Mouse (Mus musculus) embryonic facial prominence, embryonic 14.5 days (tissue): ENCODE data around the gene Fga. TPM values are rescaled to one million over a fixed set of nuclear protein-coding genes. Genes with fewer than 3 reads are reported as not detected.
A peak's percentile ranks its signal among the peaks of the same experiment; 100 is the strongest.

Experiments
- ATAC-seq: fragments of 200-750 bp; cut with Nextera tagmentation; 2 replicates; pipeline ENCODE4 v1.8.0; 2017; ENCODE audit warnings: low read depth, moderate number of reproducible peaks, moderate TSS enrichment
- DNase-seq: peaks from one replicate; pipeline ENCODE4 v3.0.0-alpha.2; 2015; ENCODE audit warnings: low spot score
- H3K27ac ChIP-seq: fragments of 300-500 bp; sonication (generic); replicated peaks from 2 replicates; pipeline ENCODE4 v1.5.1; 2014; ENCODE audit warnings: low read depth, mild to moderate bottlenecking, low read length, moderate library complexity
- H3K27me3 ChIP-seq: fragments of 300-500 bp; sonication (generic); replicated peaks from 2 replicates; pipeline ENCODE4 v1.6.1; 2014; ENCODE audit warnings: low read length; ENCODE audit not compliant: control insufficient read depth, insufficient read depth
- H3K36me3 ChIP-seq: fragments of 300-500 bp; sonication (generic); 2 replicates; pipeline ENCODE4 v1.6.1; 2014; ENCODE audit warnings: low read length, mixed read lengths; ENCODE audit not compliant: control insufficient read depth, insufficient read depth
- H3K4me1 ChIP-seq: fragments of 300-500 bp; sonication (generic); 2 replicates; pipeline ENCODE4 v1.6.1; 2014; ENCODE audit warnings: antibody characterized with exemption, low read length; ENCODE audit not compliant: control insufficient read depth, insufficient read depth
- H3K4me2 ChIP-seq: fragments of 300-500 bp; sonication (generic); 2 replicates; pipeline ENCODE4 v1.6.1; 2014; ENCODE audit warnings: low read depth, mild to moderate bottlenecking, low read length, moderate library complexity, mixed read lengths
- H3K4me3 ChIP-seq: fragments of 300-500 bp; sonication (generic); 2 replicates; pipeline ENCODE4 v1.5.1; 2014; ENCODE audit warnings: low read depth, mild to moderate bottlenecking, low read length
- H3K9ac ChIP-seq: fragments of 300-500 bp; sonication (generic); 2 replicates; pipeline ENCODE4 v1.6.1; 2014; ENCODE audit warnings: low read depth, mild to moderate bottlenecking, low read length, moderate library complexity, mixed read lengths
- H3K9me3 ChIP-seq: fragments of 300-500 bp; sonication (generic); 2 replicates; pipeline ENCODE4 v1.6.1; 2016; ENCODE audit warnings: low read length; ENCODE audit not compliant: control insufficient read depth
- WGBS: fragments of 180-500 bp; shearing (Covaris S2); extraction: QIAGEN DNeasy Blood & Tissue Kit; methylation state at CpG from one replicate; pipeline ENCODE4 v1.1.7; 2014; 5-methylcytosine and 5-hydroxymethylcytosine counted together
- polyA plus RNA-seq: library from polyadenylated mRNA; unstranded; fragments of >200 nt; fragmentation: Nextera tagmentation; extraction: Ambion mirVana; gene quantifications from 2 replicates; pipeline ENCODE4 v1.2.1, GENCODE M21; 2014

Gene Fga
- polyA plus RNA-seq, 1 experiment from 2014 or later, result not detected

DNA sequence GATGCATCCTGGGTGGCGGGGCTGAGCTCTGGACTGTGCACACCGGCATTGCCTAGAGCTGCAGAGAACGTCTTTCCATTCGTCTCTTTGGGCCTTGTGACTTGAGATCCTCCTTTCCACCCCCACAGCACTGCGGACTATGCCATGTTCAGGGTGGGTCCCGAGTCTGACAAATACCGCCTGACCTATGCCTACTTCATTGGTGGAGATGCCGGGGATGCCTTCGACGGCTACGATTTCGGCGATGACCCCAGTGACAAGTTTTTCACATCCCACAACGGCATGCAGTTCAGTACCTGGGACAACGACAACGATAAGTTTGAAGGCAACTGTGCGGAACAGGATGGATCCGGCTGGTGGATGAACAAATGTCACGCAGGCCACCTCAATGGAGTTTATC is 13.2 kb upstream of the Fga start:
- Histone ChIP-seq H3K9me3 (no peaks in the 10 kb centered on the region), H3K36me3 (no peaks in the 10 kb centered on the region), H3K4me2 (no peak overlapping the region), H3K4me3 (no peak overlapping the region), H3K9ac (no peak overlapping the region), H3K27me3 (no peaks in the 10 kb centered on the region), H3K4me1 (no peaks in the 10 kb centered on the region), H3K27ac (no peak overlapping the region)
- DNase-seq (no peak), ATAC-seq (no peak)
- 92% methylated on average over 19 of the region's 19 CpGs for WGBS

DNA sequence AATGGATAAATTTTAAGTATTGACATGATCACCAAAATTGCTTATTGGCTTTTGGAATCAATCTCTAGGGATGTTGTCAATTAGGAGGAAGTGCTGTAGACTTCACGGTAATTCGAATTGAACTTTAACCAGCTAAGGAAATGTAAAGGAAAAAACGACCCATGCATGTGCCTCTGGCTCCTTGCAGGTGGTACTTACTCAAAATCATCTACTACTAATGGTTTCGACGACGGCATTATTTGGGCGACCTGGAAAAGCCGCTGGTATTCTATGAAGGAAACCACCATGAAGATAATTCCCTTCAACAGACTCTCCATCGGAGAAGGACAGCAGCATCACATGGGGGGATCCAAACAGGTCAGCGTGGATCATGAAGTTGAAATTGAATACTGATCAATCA is 11.9 kb upstream of the Fga start:
- 81% methylated on average over 10 of the region's 10 CpGs for WGBS
- Histone ChIP-seq H3K27ac (no peak overlapping the region), H3K4me2 (no peak overlapping the region), H3K4me3 (no peak overlapping the region), H3K9ac (no peak overlapping the region), H3K9me3 (no peaks in the 10 kb centered on the region), H3K4me1 (no peaks in the 10 kb centered on the region), H3K27me3 (no peaks in the 10 kb centered on the region), H3K36me3 (no peaks in the 10 kb centered on the region)
- ATAC-seq (no peak), DNase-seq (no peak)

DNA sequence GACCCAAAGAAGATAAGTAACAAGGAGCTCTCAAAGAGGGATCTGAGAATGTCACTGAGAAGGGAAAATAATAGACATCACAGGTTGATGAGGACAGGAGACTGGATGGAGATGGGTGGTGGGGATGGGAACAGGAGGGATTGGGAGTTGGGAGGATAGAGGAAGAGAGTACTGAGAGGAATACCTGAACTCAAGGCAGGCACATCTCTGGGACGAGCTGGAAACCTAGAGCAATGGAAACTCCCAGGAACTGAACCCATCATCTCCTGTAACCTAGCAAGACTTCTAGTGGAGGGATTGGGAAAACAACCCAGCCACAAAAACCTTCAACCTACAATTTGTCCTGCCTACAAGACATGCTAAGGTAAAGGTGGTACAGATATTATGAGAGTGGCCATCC is 9.6 kb upstream of the Fga start:
- no peaks in the 10 kb centered on the region for H3K36me3 ChIP-seq
- H3K4me3 ChIP-seq, result no peak overlapping the region
- no peak overlapping the region for H3K27ac ChIP-seq
- no peaks in the 10 kb centered on the region for H3K27me3 ChIP-seq
- H3K4me2 ChIP-seq, result no peak overlapping the region
- 93% methylated on average over 1 of the region's 1 CpGs for WGBS
- ATAC-seq, result no peak
- no peaks in the 10 kb centered on the region for H3K4me1 ChIP-seq
- H3K9me3 ChIP-seq, result no peaks in the 10 kb centered on the region
- H3K9ac ChIP-seq, result no peak overlapping the region
- DNase-seq, result no peak

DNA sequence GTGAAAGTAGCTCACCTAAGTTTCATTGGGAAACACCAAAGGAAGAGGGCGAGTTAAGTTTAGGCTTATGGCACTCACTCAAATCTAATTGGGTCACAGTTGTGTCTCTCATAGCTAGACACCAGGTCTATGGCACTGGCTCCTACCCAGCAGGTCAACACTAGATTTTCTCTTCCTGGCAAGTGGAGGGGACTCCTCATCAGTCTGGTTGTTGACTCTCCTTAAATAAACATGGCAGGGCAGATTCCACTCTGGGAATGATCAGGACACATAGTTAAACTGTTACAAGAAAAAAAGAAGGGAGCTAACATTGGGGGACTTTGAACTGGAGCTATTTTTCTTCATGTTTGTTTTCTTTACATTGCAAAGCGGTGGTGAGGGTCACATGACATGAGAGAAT is 5.5 kb upstream of the Fga start:
- no peaks in the 10 kb centered on the region for H3K36me3 ChIP-seq
- H3K9me3 ChIP-seq, result no peaks in the 10 kb centered on the region
- no peak overlapping the region for H3K4me2 ChIP-seq
- H3K27me3 ChIP-seq, result no peaks in the 10 kb centered on the region
- WGBS, result 89% methylated on average over 2 of the region's 2 CpGs
- no peak overlapping the region for H3K4me3 ChIP-seq
- ATAC-seq, result no peak
- no peak overlapping the region for H3K27ac ChIP-seq
- DNase-seq, result no peak
- no peaks in the 10 kb centered on the region for H3K4me1 ChIP-seq
- no peak overlapping the region for H3K9ac ChIP-seq

DNA sequence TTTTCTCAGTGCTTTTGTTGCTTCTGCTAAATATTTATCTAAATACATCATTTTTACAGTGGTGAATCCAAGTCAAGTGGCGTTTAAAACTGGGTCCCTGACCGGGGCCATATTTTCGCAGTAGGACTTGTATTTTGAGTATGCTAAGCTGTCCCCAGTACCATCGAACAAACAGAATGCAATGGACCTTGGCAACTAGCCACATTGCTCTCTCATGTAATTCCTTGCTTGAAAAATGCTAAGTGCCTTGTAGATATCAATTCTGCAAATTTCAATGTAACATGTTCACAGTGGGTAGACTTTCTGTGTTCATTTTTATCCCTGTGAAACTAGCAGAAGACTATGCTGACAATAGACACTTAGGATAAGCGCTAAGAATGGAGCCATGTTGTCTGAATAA is 4.7 kb upstream of the Fga start:
- H3K4me3 ChIP-seq, result no peak overlapping the region
- H3K9ac ChIP-seq, result no peak overlapping the region
- WGBS, result 87% methylated on average over 5 of the region's 5 CpGs
- no peak overlapping the region for H3K27ac ChIP-seq
- no peaks in the 10 kb centered on the region for H3K9me3 ChIP-seq
- no peaks in the 10 kb centered on the region for H3K4me1 ChIP-seq
- H3K4me2 ChIP-seq, result no peak overlapping the region
- DNase-seq (no peak), ATAC-seq (no peak)
- H3K36me3 ChIP-seq, result no peaks in the 10 kb centered on the region
- H3K27me3 ChIP-seq, result no peaks in the 10 kb centered on the region

DNA sequence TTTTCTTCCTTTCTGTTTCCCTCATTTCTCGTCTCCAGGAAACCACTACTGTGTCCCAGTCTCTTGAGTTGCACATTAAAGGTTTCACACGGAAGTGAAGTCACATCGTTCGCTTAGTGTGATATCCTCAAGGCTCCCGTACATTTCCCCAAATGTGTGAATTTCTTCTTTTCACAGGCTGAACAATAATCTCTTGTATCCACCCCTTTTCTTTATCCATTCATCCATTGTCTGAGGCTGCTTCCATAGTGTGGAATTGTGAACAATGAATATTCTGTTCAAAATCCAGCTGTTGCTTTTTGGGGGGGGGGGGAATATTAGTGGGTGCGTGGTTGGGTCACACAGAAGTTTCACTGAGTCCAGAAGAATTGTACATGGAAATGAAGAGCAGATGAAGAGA is 840 bp upstream of the Fga start:
- Histone ChIP-seq H3K36me3 (no peaks in the 10 kb centered on the region), H3K4me2 (no peak overlapping the region), H3K9ac (no peak overlapping the region), H3K4me3 (no peak overlapping the region), H3K4me1 (no peaks in the 10 kb centered on the region), H3K27ac (no peak overlapping the region), H3K27me3 (no peaks in the 10 kb centered on the region), H3K9me3 (no peaks in the 10 kb centered on the region)
- no peak for ATAC-seq
- no peak for DNase-seq
- WGBS, result 77% methylated on average over 6 of the region's 6 CpGs

DNA sequence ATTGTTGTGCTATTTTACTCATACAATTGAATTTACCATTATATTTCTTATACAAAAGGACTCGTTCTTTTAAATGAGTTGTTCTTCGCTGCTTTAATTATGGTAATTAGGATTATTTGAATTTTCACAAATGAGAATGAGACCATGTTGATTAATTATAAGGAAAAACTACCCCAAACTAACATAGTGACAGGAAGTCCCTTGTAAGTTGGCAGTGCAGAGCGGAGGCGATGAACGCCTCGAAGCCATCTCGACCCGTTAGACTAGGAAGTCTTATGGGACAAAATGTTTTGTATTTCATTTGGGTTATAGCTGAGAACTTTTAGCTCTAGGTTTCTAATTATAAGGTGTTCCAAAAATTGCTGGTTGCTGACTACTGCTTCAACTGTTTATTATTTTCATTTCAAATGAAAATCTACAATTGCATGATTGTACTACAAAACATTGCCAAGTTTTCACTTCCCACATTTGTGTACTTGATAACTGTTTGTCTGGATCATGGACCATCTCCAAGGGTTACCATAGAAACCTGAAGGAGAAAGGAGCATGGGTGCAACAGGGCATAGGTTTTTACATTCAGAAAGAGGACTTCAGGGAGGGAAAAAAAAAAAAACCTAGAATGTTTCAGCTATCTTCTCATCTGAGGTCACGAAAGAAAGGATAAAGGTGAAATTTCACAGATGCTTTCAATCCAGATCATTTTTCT is 1.8 kb downstream of the Fga start:
- H3K9ac ChIP-seq, result no peak overlapping the region
- H3K4me2 ChIP-seq, result no peak overlapping the region
- no peak overlapping the region for H3K4me3 ChIP-seq
- H3K27ac ChIP-seq, result no peak overlapping the region
- H3K27me3 ChIP-seq, result no peaks in the 10 kb centered on the region
- 85% methylated on average over 9 of the region's 9 CpGs for WGBS
- no peaks in the 10 kb centered on the region for H3K9me3 ChIP-seq
- no peaks in the 10 kb centered on the region for H3K4me1 ChIP-seq
- DNase-seq (no peak), ATAC-seq (no peak)
- H3K36me3 ChIP-seq, result no peaks in the 10 kb centered on the region

DNA sequence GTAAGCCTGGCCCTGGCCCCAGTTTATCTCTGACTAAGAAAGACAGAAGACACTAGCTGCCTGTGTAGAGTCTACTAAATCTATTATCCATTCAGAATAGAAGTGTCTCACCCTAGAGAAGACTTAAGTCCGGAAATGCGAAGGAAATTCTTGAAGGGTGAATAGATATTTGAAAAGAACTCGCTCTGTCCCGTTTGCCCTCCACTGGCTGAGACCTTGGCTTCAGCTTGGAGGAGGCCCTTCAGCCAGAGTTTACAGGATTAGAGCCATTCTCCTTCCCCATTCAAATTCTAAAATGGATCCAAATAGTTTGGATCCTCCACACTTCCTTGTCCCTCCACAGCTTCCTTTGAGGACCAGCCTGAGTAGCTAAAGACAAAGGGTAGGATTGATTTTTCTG is 4.5 kb downstream of the Fga start:
- Histone ChIP-seq H3K27ac (no peak overlapping the region), H3K9ac (no peak overlapping the region), H3K4me3 (no peak overlapping the region), H3K9me3 (no peaks in the 10 kb centered on the region), H3K27me3 (peaks cover 3% of the 10 kb centered on the region; the same call in 1 of the 2 replicates), H3K4me2 (no peak overlapping the region), H3K4me1 (no peaks in the 10 kb centered on the region), H3K36me3 (no peaks in the 10 kb centered on the region)
- no peak for ATAC-seq
- 78% methylated on average over 4 of the region's 4 CpGs for WGBS
- DNase-seq, result no peak

DNA sequence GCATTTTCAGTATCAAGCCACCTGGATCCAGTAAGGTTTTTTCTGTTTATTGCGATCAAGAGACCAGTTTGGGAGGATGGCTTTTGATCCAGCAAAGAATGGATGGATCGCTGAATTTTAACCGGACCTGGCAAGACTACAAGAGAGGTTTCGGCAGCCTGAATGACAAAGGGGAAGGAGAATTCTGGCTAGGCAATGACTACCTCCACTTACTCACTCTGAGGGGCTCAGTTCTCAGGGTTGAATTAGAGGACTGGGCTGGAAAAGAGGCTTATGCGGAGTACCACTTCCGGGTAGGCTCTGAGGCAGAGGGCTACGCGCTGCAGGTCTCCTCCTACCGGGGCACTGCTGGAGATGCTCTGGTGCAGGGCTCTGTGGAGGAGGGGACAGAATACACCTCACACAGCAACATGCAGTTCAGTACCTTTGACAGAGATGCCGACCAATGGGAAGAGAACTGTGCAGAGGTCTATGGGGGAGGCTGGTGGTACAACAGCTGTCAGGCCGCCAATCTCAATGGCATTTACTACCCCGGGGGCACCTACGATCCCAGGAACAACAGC is 7.0 kb downstream of the Fga start:
- H3K4me2 ChIP-seq, result peak overlapping the region; percentile 43
- no peaks in the 10 kb centered on the region for H3K4me1 ChIP-seq
- no peaks in the 10 kb centered on the region for H3K9me3 ChIP-seq
- DNase-seq, result no peak
- 53% methylated on average over 13 of the region's 13 CpGs for WGBS
- H3K4me3 ChIP-seq, result peak overlapping the region; percentile 15; the same call in 1 of the 2 replicates
- no peak for ATAC-seq
- H3K9ac ChIP-seq, result no peak overlapping the region
- H3K36me3 ChIP-seq, result no peaks in the 10 kb centered on the region
- no peak overlapping the region for H3K27ac ChIP-seq
- peaks cover 3% of the 10 kb centered on the region; the same call in 1 of the 2 replicates for H3K27me3 ChIP-seq
